Mouse (Mus musculus) embryonic fibroblast, embryonic 13.5 days (primary cell): ENCODE data around the gene Tesmin. TPM values are rescaled to one million over a fixed set of nuclear protein-coding genes. Genes with fewer than 3 reads are reported as not detected.

Experiments
- H3K27ac ChIP-seq: 2 replicates; pipeline ENCODE4 v1.5.1; 2012; ENCODE audit warnings: low read length, control low read depth, inconsistent platforms; ENCODE audit not compliant: insufficient read depth
- H3K4me1 ChIP-seq: 2 replicates; pipeline ENCODE4 v1.6.1; 2011; ENCODE audit warnings: low read length; ENCODE audit not compliant: control insufficient read depth, insufficient read depth
- H3K4me3 ChIP-seq: 2 replicates; pipeline ENCODE4 v1.5.1; 2011; ENCODE audit warnings: mild to moderate bottlenecking, control low read depth, low read length; ENCODE audit not compliant: insufficient read depth
- CTCF ChIP-seq: IDR thresholded peaks from 2 replicates; pipeline ENCODE4 v1.5.1; 2011; ENCODE audit warnings: mild to moderate bottlenecking, control low read depth, low read length, moderate library complexity, borderline replicate concordance; ENCODE audit not compliant: insufficient read depth
- POLR2A ChIP-seq: IDR thresholded peaks from 2 replicates; pipeline ENCODE4 v1.6.1; 2011; ENCODE audit warnings: low read depth, mild to moderate bottlenecking, control low read depth, low read length, moderate library complexity
- polyA plus RNA-seq: library from polyadenylated mRNA; stranded (reverse); fragments of >200 nt; gene quantifications from 2 replicates; pipeline ENCODE4 v1.2.4, GENCODE M21; 2011; ENCODE audit warnings: low read depth; ENCODE audit not compliant: missing spikeins, insufficient read length

The Tesmin gene
- polyA plus RNA-seq, 1 experiment: 0.61 TPM

GRCm38 (mm10) chr19:3388061-3388460 is 596 bp upstream of the Tesmin start:
- Histone ChIP-seq H3K4me1 (no peaks in the 10 kb centered on the region), H3K27ac (no peak overlapping the region)
- no peak for TF ChIP-seq POLR2A
- TF ChIP-seq CTCF: no peak

GRCm38 (mm10) chr19:3389089-3389488 is 432 bp downstream of the Tesmin start:
- H3K4me1 ChIP-seq: no peaks in the 10 kb centered on the region
- 0 out of 2 replicates have a peak overlapping the region, but pooled peaks have one; percentile 4 for H3K27ac ChIP-seq
- TF ChIP-seq CTCF (peak; percentile 73), POLR2A (no peak; the same call in none of the 2 replicates)
- H3K4me3 ChIP-seq: peak overlapping the region; percentile 21; the same call in 1 of the 2 replicates

More at GRCm38 (mm10) chr19:3388061-3388460, 596 bp upstream of the Tesmin start:
- no peak overlapping the region for H3K4me3 ChIP-seq

- Histone ChIP-seq H3K4me1 (no peaks in the 10 kb centered on the region), H3K27ac (no peak overlapping the region), H3K4me3 (no peak overlapping the region)
- TF ChIP-seq POLR2A (no peak), CTCF (no peak)
Measured at GRCm38 (mm10) chr19:3392384-3392783, 3.7 kb downstream of the Tesmin start.

- Histone ChIP-seq H3K27ac (no peak overlapping the region), H3K4me1 (no peaks in the 10 kb centered on the region)
- TF ChIP-seq POLR2A (no peak), CTCF (no peak)
Measured at GRCm38 (mm10) chr19:3394216-3394615, 5.6 kb downstream of the Tesmin start.

GRCm38 (mm10) chr19:3400057-3400456 is 11.4 kb downstream of the Tesmin start:
- Histone ChIP-seq H3K4me3 (no peak overlapping the region), H3K27ac (no peak overlapping the region), H3K4me1 (no peaks in the 10 kb centered on the region)
- TF ChIP-seq CTCF (no peak), POLR2A (no peak)

More at GRCm38 (mm10) chr19:3394216-3394615, 5.6 kb downstream of the Tesmin start:
- no peak overlapping the region for H3K4me3 ChIP-seq

GRCm38 (mm10) chr19:3401504-3401903 is 12.8 kb downstream of the Tesmin start:
- Histone ChIP-seq H3K27ac (no peak overlapping the region), H3K4me3 (no peak overlapping the region), H3K4me1 (peaks cover 7% of the 10 kb centered on the region)
- TF ChIP-seq CTCF: no peak
- TF ChIP-seq POLR2A: no peak

GRCm38 (mm10) chr19:3401943-3402342 is 13.3 kb downstream of the Tesmin start:
- peaks cover 7% of the 10 kb centered on the region for H3K4me1 ChIP-seq
- no peak overlapping the region for H3K27ac ChIP-seq
- no peak for TF ChIP-seq POLR2A
- no peak for TF ChIP-seq CTCF
- no peak overlapping the region for H3K4me3 ChIP-seq

GRCm38 (mm10) chr19:3402390-3402789 is 13.7 kb downstream of the Tesmin start:
- TF ChIP-seq POLR2A: no peak
- no peak for TF ChIP-seq CTCF
- Histone ChIP-seq H3K4me1 (peaks cover 7% of the 10 kb centered on the region), H3K27ac (no peak overlapping the region), H3K4me3 (no peak overlapping the region)

GRCm38 (mm10) chr19:3404030-3404429 is 15.4 kb downstream of the Tesmin start:
- TF ChIP-seq CTCF (no peak), POLR2A (no peak)
- Histone ChIP-seq H3K4me3 (no peak overlapping the region), H3K27ac (no peak overlapping the region)

GRCm38 (mm10) chr19:3405531-3406281 is 17.0 kb downstream of the Tesmin start:
- H3K4me1 ChIP-seq: peaks cover 10% of the 10 kb centered on the region
- TF ChIP-seq POLR2A (no peak), CTCF (no peak)
- H3K27ac ChIP-seq: no peak overlapping the region
- H3K4me3 ChIP-seq: no peak overlapping the region

More at GRCm38 (mm10) chr19:3404030-3404429, 15.4 kb downstream of the Tesmin start:
- H3K4me1 ChIP-seq: peaks cover 10% of the 10 kb centered on the region

- Histone ChIP-seq H3K4me3 (no peak within 1 kb of the TSS), H3K4me1 (no peaks in the 10 kb centered on the region; the same call in 1 of the 2 replicates), H3K27ac (no peak within 1 kb of the TSS)
- no peak for TF ChIP-seq POLR2A
- TF ChIP-seq CTCF: no peak
Measured at GRCm38 (mm10) chr19:3414268-3414733, 25.6 kb downstream of the Tesmin start, which contains the start of gene Gal. Gal (minus strand) TSS chr19:3414544.
